Mouse (Mus musculus) stomach, embryonic 14.5 days (tissue): ENCODE data around the gene Tut7. TPM values are rescaled to one million over a fixed set of nuclear protein-coding genes. Genes with fewer than 3 reads are reported as not detected.
A peak's percentile ranks its signal among the peaks of the same experiment; 100 is the strongest.

Experiments
- ATAC-seq: fragments of 200-750 bp; cut with Nextera tagmentation; 2 replicates; pipeline ENCODE4 v1.8.0; 2017; ENCODE audit warnings: low read depth, moderate TSS enrichment; ENCODE audit not compliant: insufficient number of reproducible peaks, insufficient read depth, low FRiP score
- H3K27ac ChIP-seq: fragments of 300-500 bp; sonication (generic); 2 replicates; pipeline ENCODE4 v1.5.1; 2014; ENCODE audit warnings: mild to moderate bottlenecking, low read length, moderate library complexity, mixed read lengths
- H3K27me3 ChIP-seq: fragments of 300-500 bp; sonication (generic); 2 replicates; pipeline ENCODE4 v1.6.1; 2014; ENCODE audit warnings: low read length, control low read depth, mixed read lengths; ENCODE audit not compliant: control insufficient read depth, insufficient read depth
- H3K36me3 ChIP-seq: fragments of 300-500 bp; sonication (generic); 2 replicates; pipeline ENCODE4 v1.6.1; 2014; ENCODE audit warnings: mild to moderate bottlenecking, control low read depth, low read length, moderate library complexity, mixed read lengths; ENCODE audit not compliant: control insufficient read depth, insufficient read depth
- H3K4me1 ChIP-seq: fragments of 300-500 bp; sonication (generic); 2 replicates; pipeline ENCODE4 v1.6.1; 2014; ENCODE audit warnings: low read length, control low read depth, mixed read lengths; ENCODE audit not compliant: control insufficient read depth, insufficient read depth
- H3K4me2 ChIP-seq: fragments of 300-500 bp; sonication (generic); replicated peaks from 2 replicates; pipeline ENCODE4 v1.6.1; 2014; ENCODE audit warnings: low read depth, low read length, control low read depth
- H3K4me3 ChIP-seq: fragments of 300-500 bp; sonication (generic); 2 replicates; pipeline ENCODE4 v1.5.1; 2014; ENCODE audit warnings: low read depth, low read length, control low read depth
- H3K9ac ChIP-seq: fragments of 300-500 bp; sonication (generic); replicated peaks from 2 replicates; pipeline ENCODE4 v1.6.1; 2014; ENCODE audit warnings: low read depth, mild to moderate bottlenecking, control low read depth, low read length, moderate library complexity, mixed read lengths
- H3K9me3 ChIP-seq: fragments of 300-500 bp; sonication (generic); 2 replicates; pipeline ENCODE4 v1.6.1; 2016; ENCODE audit warnings: low read depth, low read length, control low read depth; ENCODE audit not compliant: control insufficient read depth
- WGBS: fragments of 180-500 bp; shearing (Covaris S2); extraction: QIAGEN DNeasy Blood & Tissue Kit; methylation state at CpG from one replicate; pipeline ENCODE4 v1.1.7; 2014; 5-methylcytosine and 5-hydroxymethylcytosine counted together
- polyA plus RNA-seq: library from polyadenylated mRNA; unstranded; fragments of >200 nt; fragmentation: Nextera tagmentation; extraction: Ambion mirVana; gene quantifications from 2 replicates; pipeline ENCODE4 v1.2.1, GENCODE M21; 2014

The Tut7 gene
- 49.4 and 50.0 TPM in 2 replicates for polyA plus RNA-seq

DNA sequence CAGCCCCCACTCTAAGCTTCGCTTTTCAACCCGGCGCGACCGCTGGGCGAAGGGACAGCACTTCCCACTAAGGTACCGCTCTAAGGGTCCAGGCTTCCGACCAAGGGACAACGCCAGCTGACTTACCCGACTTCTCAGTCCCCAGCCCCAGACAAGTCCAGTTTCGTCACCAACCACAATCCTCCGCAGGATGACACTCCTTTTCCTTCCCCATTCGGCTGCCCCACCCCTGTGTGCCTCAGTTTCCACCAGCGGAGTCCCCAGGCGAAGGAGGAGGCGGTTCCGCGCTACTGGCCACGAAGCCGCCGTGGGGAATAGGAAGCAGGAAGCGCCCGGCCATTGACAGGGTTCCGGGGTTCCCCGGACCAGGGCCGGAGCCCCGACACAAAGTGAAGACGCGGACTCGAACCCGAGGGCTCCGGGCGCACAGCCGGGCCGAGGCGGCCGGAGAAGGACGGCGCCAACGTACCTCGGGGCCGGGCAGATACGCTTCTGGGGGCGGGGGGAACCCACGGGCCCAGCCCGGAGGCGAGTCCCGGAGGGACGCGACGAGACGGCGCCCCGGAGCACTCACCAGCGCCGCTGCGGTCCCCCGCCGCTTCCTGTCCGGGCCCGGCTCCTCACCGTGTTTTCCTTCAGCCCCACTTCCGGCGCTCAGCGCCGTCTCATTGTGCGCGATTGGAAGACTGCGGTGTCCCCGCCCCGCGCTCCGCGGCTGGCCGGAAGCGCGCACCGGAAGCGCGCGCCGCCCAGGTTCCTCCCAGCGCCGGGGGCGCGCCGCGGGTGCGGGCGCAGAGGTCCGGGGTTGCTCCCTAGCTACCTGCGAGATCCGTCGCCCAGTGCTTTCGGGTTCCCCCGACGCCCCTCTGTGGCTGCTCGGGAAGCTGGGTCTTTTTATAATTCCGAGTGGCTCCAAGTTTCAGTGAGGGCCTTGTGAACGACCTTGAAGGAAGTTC lies at the start of gene Tut7:
TSS of gene Tut7 (minus strand) at position 641 of the 956 bp plus-strand sequence.
- WGBS = under 1% methylated on average over 100 of the region's 100 CpGs

DNA sequence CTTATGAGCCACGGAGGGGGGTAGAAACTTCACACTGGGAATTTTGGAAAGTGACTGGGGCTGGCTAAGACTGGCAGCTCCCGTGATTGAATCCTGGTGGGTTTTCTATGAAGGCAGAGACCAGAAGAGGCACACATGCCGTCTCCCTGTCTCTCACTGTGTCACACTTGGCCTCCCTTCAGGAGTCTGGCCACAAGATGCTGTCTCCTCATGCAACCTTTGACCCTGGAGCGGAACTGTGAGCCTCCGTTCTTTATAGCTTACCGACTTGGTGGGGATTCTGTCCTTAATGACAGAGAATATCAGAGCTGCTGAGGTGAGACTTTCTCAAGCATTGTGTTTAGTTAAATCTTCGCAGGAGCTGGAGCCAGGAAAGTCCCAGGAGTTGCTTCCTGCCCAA lies 49.5 kb upstream of the Tut7 start:
- WGBS = 73% methylated on average over 7 of the region's 7 CpGs
- no peak for ATAC-seq
- no peak overlapping the region for H3K27ac ChIP-seq

More for the DNA sequence above, at the start of gene Tut7:
- peak within 1 kb of the TSS; percentile 83 for H3K9ac ChIP-seq
- H3K27ac ChIP-seq = peak within 1 kb of the TSS; percentile 89
- no peaks in the 10 kb centered on the region for H3K9me3 ChIP-seq
- no peaks in the 10 kb centered on the region for H3K27me3 ChIP-seq
- H3K4me2 ChIP-seq = peak within 1 kb of the TSS; percentile 62
- no peaks in the 10 kb centered on the region; the same call in 1 of the 2 replicates for H3K36me3 ChIP-seq
- H3K4me1 ChIP-seq = peaks cover 23% of the 10 kb centered on the region; the same call in 1 of the 2 replicates
- peak; percentile 95 for ATAC-seq
- peak within 1 kb of the TSS; percentile 67 for H3K4me3 ChIP-seq

DNA sequence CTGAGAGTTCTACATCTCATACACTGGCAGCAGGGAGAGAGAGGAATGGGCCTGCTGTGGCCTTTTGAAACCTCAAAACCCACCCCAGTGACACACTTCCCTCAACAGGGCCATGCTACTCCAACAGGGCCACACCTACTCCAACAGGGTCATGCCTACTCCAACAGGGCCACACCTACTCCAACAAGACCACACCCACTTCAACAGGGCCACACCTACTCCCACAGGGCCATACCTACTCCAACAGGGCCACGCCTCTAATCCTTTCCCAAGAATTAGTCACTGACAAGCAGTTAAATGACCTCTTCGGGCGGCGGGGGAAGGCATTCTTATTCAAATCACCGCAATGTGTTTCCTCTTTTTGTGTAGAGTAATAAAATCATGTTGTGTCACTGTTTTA lies 47.1 kb upstream of the Tut7 start:
- Histone ChIP-seq H3K27me3 (no peaks in the 10 kb centered on the region), H3K4me2 (no peak overlapping the region), H3K9ac (no peak overlapping the region), H3K36me3 (no peaks in the 10 kb centered on the region), H3K9me3 (no peaks in the 10 kb centered on the region), H3K4me3 (no peak overlapping the region), H3K4me1 (no peaks in the 10 kb centered on the region), H3K27ac (no peak overlapping the region)
- 84% methylated on average over 5 of the region's 5 CpGs for WGBS
- ATAC-seq = no peak

More for the DNA sequence above, 49.5 kb upstream of the Tut7 start:
- no peak overlapping the region for H3K4me3 ChIP-seq
- peaks cover 5% of the 10 kb centered on the region; the same call in 1 of the 2 replicates for H3K4me1 ChIP-seq
- H3K9me3 ChIP-seq = no peaks in the 10 kb centered on the region
- H3K36me3 ChIP-seq = no peaks in the 10 kb centered on the region
- no peak overlapping the region for H3K9ac ChIP-seq
- no peak overlapping the region for H3K4me2 ChIP-seq
- no peaks in the 10 kb centered on the region for H3K27me3 ChIP-seq

DNA sequence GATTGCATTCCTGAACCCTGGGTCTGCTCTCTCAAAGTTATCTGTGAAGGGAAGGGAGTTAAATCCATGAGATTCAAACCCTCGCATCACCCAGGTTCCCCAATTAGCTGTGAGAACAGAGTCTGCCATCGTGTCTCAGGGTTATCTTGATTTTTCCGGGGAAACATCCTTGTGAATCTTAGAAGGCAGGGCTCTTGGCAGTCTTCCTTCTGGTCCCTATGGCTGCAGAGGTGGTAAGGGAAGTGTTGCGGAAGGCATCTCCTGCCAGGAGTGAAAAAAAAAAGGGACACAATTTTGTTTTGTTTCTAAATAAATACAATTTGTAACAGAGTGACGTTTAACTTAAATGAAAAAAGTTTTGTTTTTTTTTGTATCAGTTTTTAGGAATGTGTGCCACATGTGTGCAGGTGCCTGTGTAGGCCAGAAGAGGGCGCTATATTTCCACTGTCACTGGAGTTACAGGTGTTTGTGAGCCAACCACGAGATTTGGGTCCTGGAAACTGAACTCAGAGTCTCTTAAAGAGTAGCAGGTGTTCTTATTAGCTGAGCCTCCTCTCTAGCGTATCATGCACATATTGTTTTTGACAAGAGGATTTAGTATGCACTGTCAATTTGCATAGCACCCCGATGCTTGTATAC lies 45.2 kb upstream of the Tut7 start:
- no peak for ATAC-seq
- Histone ChIP-seq H3K4me2 (no peak overlapping the region), H3K36me3 (no peaks in the 10 kb centered on the region), H3K27ac (no peak overlapping the region), H3K9me3 (no peaks in the 10 kb centered on the region), H3K9ac (no peak overlapping the region), H3K4me1 (no peaks in the 10 kb centered on the region), H3K27me3 (no peaks in the 10 kb centered on the region), H3K4me3 (no peak overlapping the region)
- WGBS = 74% methylated on average over 9 of the region's 9 CpGs

DNA sequence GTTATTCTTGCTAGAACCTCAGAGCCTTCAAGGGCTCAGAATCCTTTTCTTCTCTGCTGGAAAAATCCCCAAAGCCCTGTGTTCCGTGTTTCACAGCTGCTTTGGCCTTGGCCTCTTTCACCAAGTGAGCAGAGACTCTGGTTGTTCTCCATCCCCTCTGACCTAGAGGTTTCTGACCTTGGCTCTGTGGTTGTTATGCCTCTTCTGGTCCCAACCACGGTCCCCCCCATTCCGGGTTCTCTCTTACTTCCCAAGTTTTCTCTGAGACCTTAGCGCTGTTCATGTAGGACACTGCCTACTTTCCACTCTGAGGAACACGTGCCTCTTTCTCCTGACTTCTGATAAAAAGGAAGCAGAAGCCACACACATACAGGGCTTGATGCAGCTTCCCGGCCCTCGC lies 44.2 kb upstream of the Tut7 start:
- no peak for ATAC-seq

DNA sequence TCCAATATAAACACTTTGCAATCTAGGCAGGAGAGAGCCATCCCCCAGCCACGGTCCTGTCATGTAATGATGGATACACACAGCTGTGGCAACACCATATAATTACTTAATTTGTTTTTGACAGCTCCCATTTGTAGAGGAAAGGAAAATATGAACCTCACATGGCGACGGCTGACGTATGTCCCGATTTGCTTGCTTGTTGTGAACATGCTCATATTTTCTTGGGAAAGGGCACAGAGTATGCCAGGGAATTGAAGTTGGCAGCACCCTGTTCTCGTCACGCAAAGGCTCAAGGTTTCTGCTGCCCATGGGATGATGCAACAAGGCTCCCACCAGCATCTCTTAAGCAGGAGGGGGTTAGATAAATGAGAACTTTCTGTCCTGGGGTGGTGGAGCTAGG lies 36.6 kb upstream of the Tut7 start:
- Histone ChIP-seq H3K4me1 (no peaks in the 10 kb centered on the region), H3K9me3 (no peaks in the 10 kb centered on the region), H3K27me3 (no peaks in the 10 kb centered on the region), H3K4me3 (no peak overlapping the region), H3K4me2 (no peak overlapping the region), H3K27ac (no peak overlapping the region), H3K9ac (no peak overlapping the region), H3K36me3 (no peaks in the 10 kb centered on the region)
- ATAC-seq = no peak
- 41% methylated on average over 7 of the region's 7 CpGs for WGBS

More for the DNA sequence above, 44.2 kb upstream of the Tut7 start:
- Histone ChIP-seq H3K4me1 (no peaks in the 10 kb centered on the region), H3K9ac (no peak overlapping the region), H3K27me3 (no peaks in the 10 kb centered on the region), H3K4me3 (no peak overlapping the region), H3K4me2 (no peak overlapping the region), H3K27ac (no peak overlapping the region), H3K36me3 (no peaks in the 10 kb centered on the region), H3K9me3 (no peaks in the 10 kb centered on the region)
- 76% methylated on average over 7 of the region's 7 CpGs for WGBS

DNA sequence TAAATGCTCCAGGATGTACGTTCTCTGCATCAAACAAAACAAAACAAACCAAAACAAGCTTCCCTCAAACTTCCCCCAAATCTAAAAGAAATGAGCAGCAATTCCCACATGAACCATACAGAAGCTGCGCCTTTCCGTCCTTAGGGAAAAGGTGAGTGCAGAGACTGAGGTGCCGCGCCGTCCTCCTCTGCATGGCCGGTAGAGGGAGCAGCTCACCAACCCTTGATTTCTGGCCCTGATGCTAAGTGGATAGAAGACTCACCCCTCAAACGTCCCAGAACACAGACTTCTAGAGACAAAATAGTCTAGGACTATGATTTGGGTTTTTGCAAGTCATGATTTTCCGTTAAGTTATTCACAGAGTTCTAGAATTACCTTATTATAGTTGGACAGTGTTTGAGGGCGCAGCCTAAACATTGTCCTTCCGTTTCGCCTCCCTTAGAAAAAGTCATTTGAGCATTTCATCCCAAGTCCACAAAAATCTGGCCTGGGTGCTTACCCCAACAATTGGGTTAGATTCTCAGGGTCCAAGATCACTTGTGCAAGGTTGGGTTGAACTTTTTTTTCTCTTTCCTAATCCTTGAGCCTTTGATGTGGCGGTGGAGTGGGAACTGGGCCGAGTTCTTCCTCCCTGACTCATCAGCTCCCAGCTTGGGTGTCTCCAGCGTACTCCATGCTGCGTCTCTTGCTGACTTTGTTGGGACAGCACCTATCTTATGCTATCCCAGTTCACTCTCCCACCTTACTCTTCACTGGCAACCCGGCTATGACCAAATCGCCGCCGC lies 33.5 kb upstream of the Tut7 start:
- Histone ChIP-seq H3K4me2 (no peak overlapping the region), H3K4me3 (no peak overlapping the region), H3K4me1 (no peaks in the 10 kb centered on the region), H3K9ac (no peak overlapping the region), H3K9me3 (no peaks in the 10 kb centered on the region), H3K36me3 (no peaks in the 10 kb centered on the region), H3K27me3 (no peaks in the 10 kb centered on the region), H3K27ac (no peak overlapping the region)
- 55% methylated on average over 20 of the region's 20 CpGs for WGBS
- no peak for ATAC-seq

DNA sequence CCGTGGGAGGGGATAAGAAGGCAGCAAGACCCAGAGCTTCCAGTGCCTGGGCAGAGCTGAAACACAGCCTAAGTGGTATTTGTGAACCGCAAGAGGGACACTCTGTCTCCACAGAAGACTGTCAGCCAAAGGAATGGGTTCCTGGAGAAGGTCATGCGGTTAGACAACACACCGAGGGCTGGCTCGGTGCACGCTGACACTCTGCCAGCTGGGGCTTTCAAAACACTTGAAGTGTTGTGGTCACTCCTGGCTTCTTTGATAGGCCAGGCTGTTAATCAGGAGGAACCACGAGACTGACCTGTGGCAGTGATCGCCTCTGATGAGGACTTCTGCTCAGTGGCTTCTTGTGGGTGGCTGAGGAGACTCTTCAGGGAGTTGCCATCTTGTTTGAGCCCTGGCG lies 30.5 kb upstream of the Tut7 start:
- Histone ChIP-seq H3K4me3 (no peak overlapping the region), H3K9ac (no peak overlapping the region), H3K27me3 (no peaks in the 10 kb centered on the region), H3K4me1 (no peaks in the 10 kb centered on the region), H3K9me3 (no peaks in the 10 kb centered on the region), H3K36me3 (no peaks in the 10 kb centered on the region), H3K4me2 (no peak overlapping the region), H3K27ac (no peak overlapping the region)
- no peak for ATAC-seq
- WGBS = 73% methylated on average over 9 of the region's 9 CpGs
